26 mouse cellular contexts compared by ENCODE assay signal in the genomic region with DNA sequence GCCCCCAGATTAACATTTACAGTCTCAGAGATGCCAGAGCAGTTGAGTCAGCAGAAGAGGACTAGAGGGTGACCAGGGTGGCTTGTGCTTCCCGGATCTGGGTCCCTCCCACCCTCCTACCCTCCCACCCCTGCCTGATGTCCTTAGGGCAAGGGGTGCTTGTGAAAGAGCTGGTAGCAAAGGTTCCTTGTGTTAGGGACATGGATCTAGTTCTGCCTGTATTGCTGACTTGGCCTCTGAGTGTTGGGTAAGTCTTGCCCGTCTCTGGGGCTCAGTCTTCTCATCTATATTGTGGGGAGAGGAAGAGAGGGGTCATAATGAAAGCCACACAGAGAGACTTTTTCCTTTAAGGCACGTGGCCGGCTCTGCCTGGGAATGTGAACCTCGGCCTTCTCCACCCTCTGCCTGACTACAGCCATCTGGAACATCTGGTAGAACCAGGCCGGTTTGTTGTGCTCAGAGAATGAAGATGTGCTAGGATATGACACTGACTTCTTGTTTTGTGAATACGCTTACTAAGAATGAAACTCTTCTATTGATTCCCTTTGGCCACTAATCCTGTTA. TPM values are rescaled to one million over a fixed set of nuclear protein-coding genes. Genes with fewer than 3 reads are reported as not detected.
"Had no signal": no experiment of that assay in that cellular context is flagged by ENCODE, and none has a peak within 500 bp of the region (broad histone marks: within the 10 kb centered on the region; RNA-seq: fewer than 3 reads in every experiment).

A gene (minus strand): TSS at position 51 of the 564 bp plus-strand sequence.

- H3K27me3 ChIP-seq: neural tube, embryonic 13.5 days; neural tube, embryonic 15.5 days had no signal

- DNase-seq: lung, adult 18-20 months; lung, postnatal 10 days; lung, postnatal 4 days; midbrain, embryonic 14.5 days; retina, postnatal 1 day; right cerebral cortex, adult 18-20 months; right cerebral cortex, postnatal 25 days; right cerebral cortex, postnatal 4 days; spleen, adult 18-20 months; thymus, adult 18-20 months; thymus, postnatal 14 days; thymus, postnatal 36 days had no signal

- H3K9me3 ChIP-seq: lung, embryonic 15.5 days; midbrain, embryonic 10.5 days; midbrain, embryonic 12.5 days; neural tube, embryonic 13.5 days; neural tube, embryonic 15.5 days had no signal

- H3K4me3 ChIP-seq: lung, embryonic 15.5 days; midbrain, embryonic 10.5 days; midbrain, embryonic 12.5 days; myocyte; neural tube, embryonic 13.5 days; neural tube, embryonic 15.5 days had no signal

- H3K9ac ChIP-seq: liver, embryonic 14.5 days; lung, embryonic 15.5 days; midbrain, embryonic 12.5 days; neural tube, embryonic 13.5 days; neural tube, embryonic 15.5 days had no signal

- H3K4me2 ChIP-seq: lung, embryonic 15.5 days; midbrain, embryonic 12.5 days; neural tube, embryonic 13.5 days; neural tube, embryonic 15.5 days had no signal

- H3K4me1 ChIP-seq: lung, embryonic 15.5 days; neural tube, embryonic 13.5 days; neural tube, embryonic 15.5 days had no signal

- H3K27ac ChIP-seq: liver, embryonic 14.5 days; lung, embryonic 15.5 days; midbrain, embryonic 12.5 days; neural tube, embryonic 13.5 days; neural tube, embryonic 15.5 days had no signal

- ATAC-seq: midbrain, embryonic 16.5 days had no signal

- H3K36me3 ChIP-seq: lung, embryonic 15.5 days; midbrain, embryonic 10.5 days; midbrain, embryonic 12.5 days; neural tube, embryonic 13.5 days; neural tube, embryonic 15.5 days had no signal

RNA-seq across cellular contexts. Expression of the gene that starts here (rescaled TPM):
- total RNA-seq: megakaryocyte, adult 5-6 weeks; megakaryocyte-erythroid progenitor cell, adult 5-6 weeks had no signal
- polyA plus RNA-seq: liver, embryonic 14.5 days; liver, embryonic 16.5 days; lung, embryonic 15.5 days; midbrain, embryonic 10.5 days; midbrain, embryonic 12.5 days; midbrain, embryonic 14.5 days; midbrain, embryonic 16.5 days; myocyte; neural tube, embryonic 11.5 days; neural tube, embryonic 13.5 days; neural tube, embryonic 15.5 days; stomach, embryonic 14.5 days; thymus, postnatal 0 days had no signal
